Mouse (Mus musculus) embryonic facial prominence, embryonic 10.5 days (tissue): ENCODE measurements around the gene Emilin3. TPM values are rescaled to one million over a fixed set of nuclear protein-coding genes. Genes with fewer than 3 reads are reported as not detected.

ENCODE experiments used
- DNase-seq: peaks from one replicate; pipeline ENCODE4 v3.0.0-alpha.2; 2017; ENCODE audit warnings: low spot score
- H3K27ac ChIP-seq: fragments of 300-500 bp; sonication (generic); replicated peaks from 2 replicates; pipeline ENCODE4 v1.5.1; 2016; ENCODE audit warnings: mild to moderate bottlenecking
- H3K27me3 ChIP-seq: fragments of 300-500 bp; sonication (generic); replicated peaks from 2 replicates; pipeline ENCODE4 v1.6.1; 2016; ENCODE audit warnings: low read depth, mild to moderate bottlenecking; ENCODE audit not compliant: poor library complexity, severe bottlenecking
- H3K36me3 ChIP-seq: fragments of 300-500 bp; sonication (generic); replicated peaks from 2 replicates; pipeline ENCODE4 v1.6.1; 2016; ENCODE audit warnings: mild to moderate bottlenecking, moderate library complexity
- H3K4me1 ChIP-seq: fragments of 300-500 bp; sonication (generic); 2 replicates; pipeline ENCODE4 v1.6.1; 2016
- H3K4me3 ChIP-seq: fragments of 300-500 bp; sonication (generic); 2 replicates; pipeline ENCODE4 v1.5.1; 2016; ENCODE audit warnings: mild to moderate bottlenecking, moderate library complexity
- H3K9me3 ChIP-seq: fragments of 300-500 bp; sonication (generic); 2 replicates; pipeline ENCODE4 v1.6.1; 2016; ENCODE audit warnings: mild to moderate bottlenecking
- WGBS: fragments of 180-500 bp; shearing (Covaris S2); methylation state at CpG from one replicate; pipeline ENCODE4 v1.1.7; 2016; 5-methylcytosine and 5-hydroxymethylcytosine counted together
- polyA plus RNA-seq: library from polyadenylated mRNA; unstranded; fragments of >200 nt; fragmentation: Nextera tagmentation; extraction: Ambion mirVana; gene quantifications from 2 replicates; pipeline ENCODE4 v1.2.1, GENCODE M21; 2016

Emilin3 gene
- polyA plus RNA-seq, 1 experiment from 2014 or later = 3.5 TPM

- Histone ChIP-seq H3K36me3 (peaks cover 6% of the 10 kb centered on the region; the same call in 1 of the 2 replicates), H3K4me3 (peak overlapping the region; percentile 71), H3K27me3 (peaks cover 99% of the 10 kb centered on the region), H3K9me3 (no peaks in the 10 kb centered on the region), H3K4me1 (peaks cover 30% of the 10 kb centered on the region), H3K27ac (peak overlapping the region; percentile 83)
- peak; percentile 52 for DNase-seq
- WGBS = 1% methylated on average over 64 of the region's 64 CpGs
These were observed 448 bp downstream of the Emilin3 start for GRCm38 (mm10) chr2:160911558-160912201.

- Histone ChIP-seq H3K27me3 (peaks cover 88% of the 10 kb centered on the region), H3K4me3 (no peak overlapping the region), H3K27ac (no peak overlapping the region), H3K9me3 (no peaks in the 10 kb centered on the region), H3K4me1 (peaks cover 28% of the 10 kb centered on the region), H3K36me3 (peaks cover 6% of the 10 kb centered on the region; the same call in 1 of the 2 replicates)
- no peak for DNase-seq
- WGBS = 86% methylated on average over 5 of the region's 5 CpGs
These were observed 1.5 kb downstream of the Emilin3 start for GRCm38 (mm10) chr2:160910633-160911032.

GRCm38 (mm10) chr2:160908607-160909006 lies 3.5 kb downstream of the Emilin3 start:
- Histone ChIP-seq H3K27me3 (peaks cover 68% of the 10 kb centered on the region), H3K4me1 (peaks cover 22% of the 10 kb centered on the region), H3K4me3 (no peak overlapping the region), H3K27ac (no peak overlapping the region), H3K36me3 (peaks cover 6% of the 10 kb centered on the region; the same call in 1 of the 2 replicates), H3K9me3 (no peaks in the 10 kb centered on the region)
- DNase-seq = no peak
- WGBS = 61% methylated on average over 18 of the region's 18 CpGs

- peaks cover 11% of the 10 kb centered on the region; the same call in 1 of the 2 replicates for H3K4me1 ChIP-seq
- H3K27me3 ChIP-seq = peaks cover 43% of the 10 kb centered on the region
- no peak overlapping the region for H3K4me3 ChIP-seq
- no peaks in the 10 kb centered on the region for H3K9me3 ChIP-seq
- peaks cover 6% of the 10 kb centered on the region; the same call in 1 of the 2 replicates for H3K36me3 ChIP-seq
- no peak for DNase-seq
- WGBS = 82% methylated on average over 5 of the region's 5 CpGs
- H3K27ac ChIP-seq = no peak overlapping the region
These were observed 6.0 kb downstream of the Emilin3 start for GRCm38 (mm10) chr2:160906101-160906500.

GRCm38 (mm10) chr2:160905301-160905700 lies 6.8 kb downstream of the Emilin3 start:
- Histone ChIP-seq H3K27me3 (peaks cover 35% of the 10 kb centered on the region), H3K9me3 (no peaks in the 10 kb centered on the region), H3K4me1 (peaks cover 11% of the 10 kb centered on the region; the same call in 1 of the 2 replicates), H3K4me3 (no peak overlapping the region), H3K36me3 (peaks cover 6% of the 10 kb centered on the region; the same call in 1 of the 2 replicates), H3K27ac (no peak overlapping the region; the same call in 1 of the 2 replicates)
- WGBS = 95% methylated on average over 12 of the region's 12 CpGs
- DNase-seq = no peak

- H3K27ac ChIP-seq = no peak overlapping the region
- peaks cover 3% of the 10 kb centered on the region; the same call in 1 of the 2 replicates for H3K4me1 ChIP-seq
- no peak for DNase-seq
- no peaks in the 10 kb centered on the region for H3K36me3 ChIP-seq
- WGBS = 81% methylated on average over 7 of the region's 7 CpGs
- no peaks in the 10 kb centered on the region for H3K9me3 ChIP-seq
- no peak overlapping the region for H3K4me3 ChIP-seq
- H3K27me3 ChIP-seq = 0 out of 2 replicates have a peak, but pooled peaks cover under 1% of the 10 kb centered on the region
These were observed 10.3 kb downstream of the Emilin3 start for GRCm38 (mm10) chr2:160901656-160902412.

GRCm38 (mm10) chr2:160891697-160892096 lies 20.4 kb downstream of the Emilin3 start:
- 85% methylated on average over 9 of the region's 9 CpGs for WGBS
- Histone ChIP-seq H3K4me1 (peaks cover 14% of the 10 kb centered on the region), H3K36me3 (no peaks in the 10 kb centered on the region), H3K27ac (no peak overlapping the region), H3K4me3 (no peak overlapping the region), H3K27me3 (peaks cover 27% of the 10 kb centered on the region), H3K9me3 (no peaks in the 10 kb centered on the region)
- no peak for DNase-seq

- no peaks in the 10 kb centered on the region for H3K9me3 ChIP-seq
- peaks cover 14% of the 10 kb centered on the region for H3K4me1 ChIP-seq
- H3K27me3 ChIP-seq = peaks cover 27% of the 10 kb centered on the region
- H3K36me3 ChIP-seq = no peaks in the 10 kb centered on the region
- no peak overlapping the region for H3K27ac ChIP-seq
- DNase-seq = no peak
- 87% methylated on average over 5 of the region's 5 CpGs for WGBS
- no peak overlapping the region for H3K4me3 ChIP-seq
These were observed 21.1 kb downstream of the Emilin3 start for GRCm38 (mm10) chr2:160891045-160891444.

GRCm38 (mm10) chr2:160887859-160888258 lies 24.3 kb downstream of the Emilin3 start:
- Histone ChIP-seq H3K9me3 (no peaks in the 10 kb centered on the region), H3K27ac (no peak overlapping the region), H3K27me3 (peaks cover 27% of the 10 kb centered on the region), H3K4me1 (peaks cover 14% of the 10 kb centered on the region), H3K36me3 (no peaks in the 10 kb centered on the region), H3K4me3 (peak overlapping the region; percentile 61)
- WGBS = under 1% methylated on average over 26 of the region's 26 CpGs
- DNase-seq = peak; percentile 65

GRCm38 (mm10) chr2:160887284-160887683 lies 24.8 kb downstream of the Emilin3 start:
- 3% methylated on average over 11 of the region's 11 CpGs for WGBS

GRCm38 (mm10) chr2:160886221-160886620 lies 25.9 kb downstream of the Emilin3 start:
- peaks cover 27% of the 10 kb centered on the region for H3K27me3 ChIP-seq
- H3K4me3 ChIP-seq = no peak overlapping the region
- no peaks in the 10 kb centered on the region for H3K36me3 ChIP-seq
- DNase-seq = no peak
- WGBS = 68% methylated on average over 3 of the region's 3 CpGs
- H3K27ac ChIP-seq = no peak overlapping the region
- H3K4me1 ChIP-seq = peaks cover 14% of the 10 kb centered on the region
- no peaks in the 10 kb centered on the region for H3K9me3 ChIP-seq

More at GRCm38 (mm10) chr2:160887284-160887683, 24.8 kb downstream of the Emilin3 start:
- peaks cover 27% of the 10 kb centered on the region for H3K27me3 ChIP-seq
- H3K4me1 ChIP-seq = peaks cover 14% of the 10 kb centered on the region
- H3K36me3 ChIP-seq = no peaks in the 10 kb centered on the region
- no peaks in the 10 kb centered on the region for H3K9me3 ChIP-seq
- peak overlapping the region; percentile 61 for H3K4me3 ChIP-seq
- peak; percentile 85 for DNase-seq
- no peak overlapping the region for H3K27ac ChIP-seq

GRCm38 (mm10) chr2:160884830-160885229 lies 27.3 kb downstream of the Emilin3 start:
- WGBS = 20% methylated on average over 2 of the region's 2 CpGs
- H3K27me3 ChIP-seq = peaks cover 23% of the 10 kb centered on the region
- no peak overlapping the region for H3K27ac ChIP-seq

More at GRCm38 (mm10) chr2:160884830-160885229, 27.3 kb downstream of the Emilin3 start:
- Histone ChIP-seq H3K36me3 (no peaks in the 10 kb centered on the region), H3K4me1 (peaks cover 14% of the 10 kb centered on the region), H3K4me3 (no peak overlapping the region), H3K9me3 (no peaks in the 10 kb centered on the region)
- DNase-seq = peak; percentile 72
